Mouse (Mus musculus): ENCODE measurements around the gene Rab3il1. TPM values are rescaled to one million over a fixed set of nuclear protein-coding genes. Genes with fewer than 3 reads are reported as not detected.
A peak's percentile ranks its signal among the peaks of the same experiment; 100 is the strongest.

The Rab3il1 gene
- polyA plus RNA-seq, 1 experiment from 2014 or later: 42.0 TPM

DNA sequence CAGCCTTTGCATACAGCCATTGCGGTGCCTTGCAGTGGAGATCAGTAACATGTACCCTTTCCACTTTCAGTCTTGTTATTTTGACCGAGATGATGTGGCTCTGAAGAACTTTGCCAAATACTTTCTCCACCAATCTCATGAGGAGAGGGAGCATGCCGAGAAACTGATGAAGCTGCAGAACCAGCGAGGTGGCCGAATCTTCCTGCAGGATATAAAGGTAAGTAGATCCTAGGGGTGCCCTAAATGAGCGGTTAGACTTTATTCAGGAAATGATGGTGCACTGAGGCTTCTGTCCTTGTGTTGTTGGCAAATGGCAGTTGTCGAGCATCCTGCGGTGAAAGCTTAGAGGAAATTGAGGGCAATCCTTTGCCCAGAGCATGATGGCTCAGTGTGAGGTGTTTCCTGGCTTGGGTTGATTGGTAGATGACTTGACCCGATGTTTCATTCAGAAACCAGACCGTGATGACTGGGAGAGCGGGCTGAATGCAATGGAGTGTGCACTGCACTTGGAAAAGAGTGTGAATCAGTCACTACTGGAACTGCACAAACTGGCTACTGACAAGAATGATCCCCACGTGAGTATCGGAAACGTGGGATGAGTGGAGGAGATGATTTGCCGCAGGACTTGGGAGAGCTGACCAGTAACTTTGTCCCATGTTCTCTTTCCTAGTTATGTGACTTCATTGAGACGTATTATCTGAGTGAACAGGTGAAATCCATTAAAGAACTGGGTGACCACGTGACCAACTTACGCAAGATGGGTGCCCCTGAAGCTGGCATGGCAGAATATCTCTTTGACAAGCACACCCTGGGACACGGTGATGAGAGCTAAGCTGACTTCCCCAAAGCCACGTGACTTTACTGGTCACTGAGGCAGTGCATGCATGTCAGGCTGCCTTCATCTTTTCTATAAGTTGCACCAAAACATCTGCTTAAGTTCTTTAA is 17.1 kb upstream of the Rab3il1 start:
- peak overlapping the region; percentile 93 for H3K4me2 ChIP-seq
- WGBS: 91% methylated on average over 20 of the region's 20 CpGs
- peaks cover 30% of the 10 kb centered on the region for H3K36me3 ChIP-seq
- H3K9ac ChIP-seq: peak overlapping the region; percentile 94
- H3K4me1 ChIP-seq: peaks cover 32% of the 10 kb centered on the region
- peak overlapping the region; percentile 93 for H3K4me3 ChIP-seq
- no peaks in the 10 kb centered on the region for H3K27me3 ChIP-seq
- ATAC-seq (ENCODE audit: insufficient number of reproducible peaks, insufficient read depth, low FRiP score, low TSS enrichment, low read depth): no peak
- H3K9me3 ChIP-seq: no peaks in the 10 kb centered on the region
- H3K27ac ChIP-seq: no peak overlapping the region

DNA sequence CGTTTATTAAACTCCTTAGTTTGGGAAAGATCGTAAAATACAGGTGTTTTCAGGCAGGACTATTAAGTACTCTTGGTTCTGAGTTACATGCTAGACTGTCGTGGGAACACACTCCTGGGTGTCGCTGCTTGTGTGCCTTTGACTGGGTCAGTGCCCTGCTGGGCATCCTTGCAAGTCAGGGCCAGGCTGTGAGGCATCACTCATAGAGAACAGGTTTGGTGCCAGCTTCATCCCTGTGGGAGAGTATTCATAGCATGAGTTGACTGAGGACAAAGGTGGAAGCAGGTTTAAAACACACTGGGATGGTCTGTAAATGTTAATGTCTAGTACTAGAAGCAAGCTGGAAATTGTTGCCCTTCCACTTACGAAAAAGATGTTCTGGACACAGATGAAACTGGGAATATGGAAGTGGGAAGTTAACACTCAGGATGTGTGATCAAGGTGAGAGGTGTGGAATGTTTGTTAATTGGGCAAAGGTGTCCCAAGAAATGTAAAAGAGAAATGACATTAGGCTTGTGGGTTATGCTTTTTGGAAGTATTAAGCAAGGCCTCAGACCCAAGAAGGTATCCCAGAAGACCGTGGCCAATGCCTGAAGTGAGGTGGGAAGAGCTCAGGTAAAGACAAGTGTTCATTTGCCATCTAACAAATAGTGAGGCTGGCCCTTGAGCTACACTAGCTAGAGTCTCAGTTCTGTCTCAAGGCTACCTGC is 16.1 kb upstream of the Rab3il1 start:
- H3K4me2 ChIP-seq: no peak overlapping the region
- H3K9ac ChIP-seq: no peak overlapping the region
- no peak overlapping the region for H3K27ac ChIP-seq
- no peak for ATAC-seq (ENCODE audit: insufficient number of reproducible peaks, insufficient read depth, low FRiP score, low TSS enrichment, low read depth)
- no peaks in the 10 kb centered on the region for H3K9me3 ChIP-seq
- 93% methylated on average over 6 of the region's 6 CpGs for WGBS
- H3K36me3 ChIP-seq: peaks cover 30% of the 10 kb centered on the region
- H3K4me1 ChIP-seq: peaks cover 32% of the 10 kb centered on the region
- H3K27me3 ChIP-seq: no peaks in the 10 kb centered on the region
- H3K4me3 ChIP-seq: no peak overlapping the region; the same call in 1 of the 2 replicates

DNA sequence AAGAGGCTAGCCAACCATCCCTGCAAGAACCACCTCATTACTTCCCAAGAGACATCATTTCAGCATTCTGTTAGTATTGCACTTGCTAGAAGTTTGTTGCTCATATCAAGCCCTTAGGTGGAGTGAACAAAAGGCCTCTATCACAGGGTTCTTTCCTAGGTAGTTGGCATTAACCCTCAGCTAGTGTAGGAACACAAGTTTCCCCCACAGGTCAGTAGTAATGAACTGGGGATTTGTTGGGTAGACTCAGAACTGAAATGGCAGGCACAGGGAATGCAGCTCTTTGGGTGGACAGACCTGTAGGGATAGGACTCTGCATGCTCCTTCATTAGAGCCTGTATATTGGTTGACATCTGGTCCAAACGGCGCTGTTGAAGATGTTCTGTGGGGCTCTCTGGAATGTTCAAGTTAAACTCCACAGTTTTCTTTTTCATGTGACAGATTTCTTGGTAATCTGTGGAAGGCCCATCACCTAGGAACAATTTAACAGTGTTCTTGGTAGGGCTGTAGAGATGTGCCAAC is 15.5 kb upstream of the Rab3il1 start:
- Histone ChIP-seq H3K36me3 (peaks cover 30% of the 10 kb centered on the region), H3K9ac (no peak overlapping the region), H3K9me3 (no peaks in the 10 kb centered on the region), H3K4me2 (no peak overlapping the region), H3K27me3 (no peaks in the 10 kb centered on the region), H3K4me1 (peaks cover 32% of the 10 kb centered on the region), H3K4me3 (no peak overlapping the region), H3K27ac (no peak overlapping the region)
- ATAC-seq (ENCODE audit: insufficient number of reproducible peaks, insufficient read depth, low FRiP score, low TSS enrichment, low read depth): no peak
- WGBS: 87% methylated on average over 2 of the region's 2 CpGs

DNA sequence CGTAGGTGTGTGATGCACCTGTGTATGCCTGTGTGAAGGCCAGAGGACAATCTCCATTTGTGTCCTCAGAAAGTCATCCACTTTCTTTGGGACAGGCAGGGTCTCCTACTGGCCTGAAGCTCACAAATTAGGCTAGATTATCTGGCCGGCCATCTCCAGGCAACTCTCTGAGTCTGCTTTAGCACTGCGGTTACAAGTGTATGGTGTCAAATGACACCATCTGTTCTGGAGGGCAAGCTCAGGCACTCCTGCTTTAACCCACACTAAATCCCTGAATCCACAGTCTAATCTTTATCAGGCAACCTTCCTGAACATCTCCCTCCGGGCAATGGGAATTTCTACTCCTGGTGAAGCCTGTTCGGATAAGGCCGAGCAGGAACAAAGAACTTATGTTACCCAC is 14.3 kb upstream of the Rab3il1 start:
- WGBS: 14% methylated on average over 6 of the region's 6 CpGs
- Histone ChIP-seq H3K9ac (no peak overlapping the region; the same call in 1 of the 2 replicates), H3K4me3 (no peak overlapping the region), H3K27me3 (no peaks in the 10 kb centered on the region), H3K27ac (no peak overlapping the region; the same call in 1 of the 2 replicates), H3K36me3 (peaks cover 30% of the 10 kb centered on the region), H3K4me2 (no peak overlapping the region; the same call in 1 of the 2 replicates), H3K9me3 (no peaks in the 10 kb centered on the region), H3K4me1 (peaks cover 24% of the 10 kb centered on the region)
- ATAC-seq (ENCODE audit: insufficient number of reproducible peaks, insufficient read depth, low FRiP score, low TSS enrichment, low read depth): no peak

DNA sequence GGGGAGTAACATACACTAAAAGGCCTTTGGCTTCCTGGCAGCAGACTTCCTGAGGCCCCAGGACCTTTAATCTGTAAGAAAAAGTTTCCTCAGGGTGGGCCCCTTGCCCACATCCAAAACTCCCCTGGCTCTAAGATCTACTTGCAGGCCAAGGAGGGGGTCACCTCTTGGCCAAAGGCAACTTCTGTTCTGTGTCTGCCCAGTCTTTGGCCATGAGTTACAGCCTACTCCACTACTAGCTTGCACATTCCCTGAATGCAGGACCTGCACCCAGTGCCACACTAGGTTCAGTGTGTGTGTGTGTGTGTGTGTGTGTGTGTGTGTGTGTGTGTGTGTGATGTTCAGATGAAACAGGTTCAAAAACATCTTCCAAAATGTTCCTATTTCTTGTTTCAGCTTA is 13.9 kb upstream of the Rab3il1 start:
- Histone ChIP-seq H3K27me3 (no peaks in the 10 kb centered on the region), H3K4me3 (no peak overlapping the region), H3K9ac (peak overlapping the region; percentile 32; the same call in 1 of the 2 replicates), H3K4me2 (no peak overlapping the region; the same call in 1 of the 2 replicates), H3K27ac (peak overlapping the region; percentile 39; the same call in 1 of the 2 replicates), H3K36me3 (peaks cover 30% of the 10 kb centered on the region), H3K4me1 (peaks cover 26% of the 10 kb centered on the region), H3K9me3 (no peaks in the 10 kb centered on the region)
- ATAC-seq (ENCODE audit: insufficient number of reproducible peaks, insufficient read depth, low FRiP score, low TSS enrichment, low read depth): no peak

DNA sequence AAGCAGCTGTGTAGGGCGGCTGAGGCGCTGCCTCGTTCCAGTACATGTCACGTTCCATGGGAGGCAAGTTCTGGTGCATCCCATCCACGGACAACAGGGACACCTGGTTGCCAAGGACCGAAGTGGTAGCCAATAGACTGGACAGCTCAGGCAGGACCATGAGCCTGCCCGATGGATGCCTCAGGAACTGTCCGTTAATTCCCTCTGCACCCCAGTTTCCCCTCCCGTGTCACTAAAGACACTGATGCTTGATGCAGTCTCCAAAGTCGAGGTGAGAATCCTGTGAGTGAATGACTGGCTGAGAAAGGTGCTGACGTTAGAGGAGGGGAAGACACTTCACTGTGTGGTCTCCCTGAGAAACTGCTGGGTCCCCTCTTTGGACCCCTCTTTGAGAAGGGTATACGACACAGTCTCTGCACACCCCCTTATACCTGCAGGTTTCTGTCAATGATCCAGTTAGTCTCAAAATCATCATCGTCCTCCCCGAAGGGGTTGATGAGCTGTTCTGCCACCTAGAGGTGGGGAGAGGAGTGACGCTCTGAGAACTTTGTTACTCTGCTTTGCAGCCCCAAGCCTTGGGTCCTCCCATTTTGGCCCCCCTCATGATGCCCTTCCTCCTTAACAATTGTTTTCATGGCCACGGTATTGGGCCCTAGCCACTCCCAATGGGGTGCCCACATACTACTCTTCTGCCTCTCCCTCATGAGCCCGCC is 12.1 kb upstream of the Rab3il1 start:
- Histone ChIP-seq H3K27me3 (no peaks in the 10 kb centered on the region), H3K4me1 (peaks cover 24% of the 10 kb centered on the region), H3K27ac (no peak overlapping the region), H3K4me3 (no peak overlapping the region), H3K9me3 (no peaks in the 10 kb centered on the region), H3K36me3 (peaks cover 23% of the 10 kb centered on the region), H3K4me2 (no peak overlapping the region), H3K9ac (no peak overlapping the region)
- 67% methylated on average over 17 of the region's 17 CpGs for WGBS
- ATAC-seq (ENCODE audit: insufficient number of reproducible peaks, insufficient read depth, low FRiP score, low TSS enrichment, low read depth): no peak

DNA sequence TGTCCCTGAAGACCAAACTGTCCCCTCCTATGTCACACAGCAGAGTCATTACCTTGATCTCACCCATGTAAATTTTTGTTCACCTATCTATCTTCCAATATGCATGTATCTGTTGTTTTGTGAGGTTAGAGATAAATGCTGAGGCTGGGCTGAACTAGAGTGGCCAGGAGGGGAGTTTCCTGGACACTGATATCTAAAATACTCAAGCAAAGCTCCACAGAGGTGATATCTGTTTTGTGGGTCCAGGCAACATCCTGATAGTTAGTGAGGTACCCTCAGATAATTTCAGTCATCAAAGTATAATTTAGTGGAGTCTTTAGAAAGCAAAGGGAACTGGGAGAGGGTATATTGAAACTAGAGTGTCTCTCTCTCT is 11.6 kb upstream of the Rab3il1 start:
- H3K4me2 ChIP-seq: no peak overlapping the region
- H3K27me3 ChIP-seq: no peaks in the 10 kb centered on the region
- ATAC-seq (ENCODE audit: insufficient number of reproducible peaks, insufficient read depth, low FRiP score, low TSS enrichment, low read depth): no peak
- no peak overlapping the region for H3K9ac ChIP-seq
- peaks cover 21% of the 10 kb centered on the region for H3K4me1 ChIP-seq
- H3K27ac ChIP-seq: no peak overlapping the region
- peaks cover 18% of the 10 kb centered on the region for H3K36me3 ChIP-seq
- H3K9me3 ChIP-seq: no peaks in the 10 kb centered on the region
- no peak overlapping the region for H3K4me3 ChIP-seq

DNA sequence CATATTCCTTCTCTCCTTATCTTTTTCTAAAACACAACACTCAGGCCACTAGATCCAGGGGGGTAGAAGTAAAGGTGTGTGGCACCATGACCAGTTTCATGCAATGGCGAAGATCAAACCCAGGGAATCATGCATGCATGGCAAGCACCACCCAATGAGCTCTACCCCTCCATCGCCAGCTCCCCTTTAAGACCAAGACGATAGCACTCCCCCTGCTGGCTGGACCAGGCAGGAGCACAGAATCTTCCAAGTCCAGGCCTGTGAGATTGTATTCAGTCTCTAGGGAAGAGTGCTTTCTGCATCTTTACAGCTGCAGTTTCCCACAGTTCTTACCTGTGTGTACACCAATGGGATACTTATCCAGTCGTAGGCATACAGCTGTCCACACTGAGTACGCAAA is 10.2 kb upstream of the Rab3il1 start:
- Histone ChIP-seq H3K4me1 (peaks cover 21% of the 10 kb centered on the region), H3K36me3 (peaks cover 4% of the 10 kb centered on the region; the same call in 1 of the 2 replicates), H3K27me3 (no peaks in the 10 kb centered on the region), H3K4me3 (no peak overlapping the region), H3K9ac (no peak overlapping the region), H3K27ac (no peak overlapping the region), H3K4me2 (no peak overlapping the region), H3K9me3 (no peaks in the 10 kb centered on the region)
- WGBS: 24% methylated on average over 5 of the region's 5 CpGs
- no peak for ATAC-seq (ENCODE audit: insufficient number of reproducible peaks, insufficient read depth, low FRiP score, low TSS enrichment, low read depth)

- Histone ChIP-seq H3K4me3 (peak overlapping the region; percentile 38), H3K9ac (peak overlapping the region; percentile 59)
- ATAC-seq (ENCODE audit: insufficient number of reproducible peaks, insufficient read depth, low FRiP score, low TSS enrichment, low read depth): 0 out of 2 replicates have a peak, but pooled peaks have one; percentile 34
Observed at GRCm38 (mm10) chr19:9992011-9992958, 9.2 kb upstream of the Rab3il1 start.

GRCm38 (mm10) chr19:9993036-9993656 is 8.3 kb upstream of the Rab3il1 start:
- WGBS: 9% methylated on average over 17 of the region's 17 CpGs
- peak; percentile 71 for ATAC-seq (ENCODE audit: insufficient number of reproducible peaks, insufficient read depth, low FRiP score, low TSS enrichment, low read depth)
- H3K4me2 ChIP-seq: peak overlapping the region; percentile 62
- peak overlapping the region; percentile 59 for H3K9ac ChIP-seq
- no peaks in the 10 kb centered on the region for H3K27me3 ChIP-seq
- no peak overlapping the region for H3K27ac ChIP-seq
- no peaks in the 10 kb centered on the region for H3K9me3 ChIP-seq
- peaks cover 10% of the 10 kb centered on the region for H3K4me1 ChIP-seq
- H3K4me3 ChIP-seq: peak overlapping the region; percentile 38
- H3K36me3 ChIP-seq: no peaks in the 10 kb centered on the region

More at GRCm38 (mm10) chr19:9992011-9992958, 9.2 kb upstream of the Rab3il1 start:
- Histone ChIP-seq H3K9me3 (no peaks in the 10 kb centered on the region), H3K27me3 (no peaks in the 10 kb centered on the region), H3K27ac (no peak overlapping the region), H3K4me2 (peak overlapping the region; percentile 62), H3K36me3 (no peaks in the 10 kb centered on the region), H3K4me1 (peaks cover 14% of the 10 kb centered on the region)
- 43% methylated on average over 26 of the region's 26 CpGs for WGBS

Measured in embryonic facial prominence, embryonic 13.5 days (tissue).